Mouse (Mus musculus) Patski (cell line): ENCODE data around the gene Rptor. TPM values are rescaled to one million over a fixed set of nuclear protein-coding genes. Genes with fewer than 3 reads are reported as not detected.

Source experiments
- ATAC-seq: fragments of 100-300 bp; one replicate; pipeline ENCODE4 v1.8.0; 2021
- CTCF ChIA-PET: fragments of 350-600 bp; sonication (Branson Sonifier 250); formaldehyde crosslinking; loops from one replicate; lab custom pipeline; 2022; ENCODE audit warnings: inconsistent platforms; lab: Charles Lee
- POLR2A ChIA-PET: fragments of 350-600 bp; sonication (Branson Sonifier 250); formaldehyde crosslinking; loops from one replicate; lab custom pipeline; 2022; ENCODE audit warnings: antibody characterized with exemption, inconsistent platforms; lab: Charles Lee
- DNase-seq: peaks from one replicate; pipeline ENCODE4 v3.0.0-alpha.2; 2011; ENCODE audit warnings: low read depth, low spot score
- H3K27me3 ChIP-seq: fragments of 371-371 bp; one replicate; pipeline ENCODE4 v1.5.1; 2021
- CTCF ChIP-seq: fragments of 100-300 bp; IDR thresholded peaks from one replicate; pipeline ENCODE4 v1.5.1; 2021
- in situ Hi-C: fragments of 300-500 bp; cut with MboI; formaldehyde crosslinking; loops from 3 replicates; pipeline ENCODE4 v1.11.1; 2018; ENCODE audit warnings: low pct_unique_long_range_greater_than_20kb, mixed read lengths
- polyA plus RNA-seq: library from polyadenylated mRNA; unstranded; gene quantifications from one replicate; pipeline ENCODE4 v1.2.3, GENCODE M21; 2021

The Rptor gene
- polyA plus RNA-seq, 1 experiment from 2014 or later: 27.9 TPM

DNA sequence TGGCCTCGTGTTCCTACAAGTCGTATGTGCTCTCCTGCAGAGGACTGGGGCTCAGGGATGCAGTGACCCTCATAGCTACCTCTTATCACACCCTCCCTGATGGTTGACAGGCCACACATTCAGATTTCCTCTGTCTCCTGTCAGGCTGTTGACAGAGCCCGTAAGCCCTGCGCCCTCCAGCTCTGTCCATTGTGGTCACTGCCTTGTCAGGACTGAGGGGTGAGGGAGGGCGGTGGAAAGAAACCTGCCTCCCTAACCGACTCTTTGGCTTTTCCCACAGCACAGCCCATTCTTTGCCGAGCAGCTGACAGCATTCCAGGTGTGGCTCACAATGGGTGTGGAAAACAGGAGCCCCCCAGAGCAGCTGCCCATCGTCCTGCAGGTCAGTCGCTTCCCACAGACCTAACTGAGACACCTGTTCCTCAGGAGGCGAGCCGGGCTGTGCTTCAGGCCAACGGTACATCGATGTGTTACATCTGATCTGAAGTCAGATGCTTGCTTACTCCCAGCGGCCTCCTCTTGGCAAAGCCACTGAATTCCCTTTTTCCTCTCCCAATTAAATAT is 214.2 kb downstream of the Rptor start:
- in situ Hi-C loops: no loop called here
- no peak for TF ChIP-seq CTCF
- ATAC-seq: no peak
- POLR2A ChIA-PET: no interaction called here
- H3K27me3 ChIP-seq: no peaks in the 10 kb centered on the region
- DNase-seq: no peak
- CTCF ChIA-PET: no interaction called here

DNA sequence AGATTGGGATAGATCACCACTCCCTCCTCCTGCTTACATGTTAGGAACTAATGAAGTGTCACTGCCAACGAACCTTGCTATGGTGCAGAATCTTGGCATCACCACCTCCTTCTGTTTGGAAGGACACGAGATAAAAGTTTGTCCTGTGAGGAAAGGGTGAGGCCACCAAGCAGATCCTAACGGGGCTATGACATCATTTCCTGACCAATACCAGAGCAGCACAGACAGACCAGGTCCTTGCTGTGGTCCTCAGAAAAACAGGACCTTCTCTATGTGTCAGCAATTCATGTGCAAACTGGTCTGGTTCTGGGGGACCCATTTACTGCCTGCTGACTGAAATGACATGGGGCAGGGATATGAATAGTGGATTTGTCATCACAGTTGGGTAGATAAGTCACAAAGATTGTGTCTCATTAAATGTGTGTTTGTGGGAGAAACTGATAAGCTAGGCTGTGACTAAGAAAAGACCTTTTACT is 214.7 kb downstream of the Rptor start:
- ChIA-PET CTCF (no interaction called here), POLR2A (no interaction called here)
- in situ Hi-C loops: no loop called here
- DNase-seq: no peak
- H3K27me3 ChIP-seq: no peaks in the 10 kb centered on the region
- no peak for TF ChIP-seq CTCF
- ATAC-seq: no peak

DNA sequence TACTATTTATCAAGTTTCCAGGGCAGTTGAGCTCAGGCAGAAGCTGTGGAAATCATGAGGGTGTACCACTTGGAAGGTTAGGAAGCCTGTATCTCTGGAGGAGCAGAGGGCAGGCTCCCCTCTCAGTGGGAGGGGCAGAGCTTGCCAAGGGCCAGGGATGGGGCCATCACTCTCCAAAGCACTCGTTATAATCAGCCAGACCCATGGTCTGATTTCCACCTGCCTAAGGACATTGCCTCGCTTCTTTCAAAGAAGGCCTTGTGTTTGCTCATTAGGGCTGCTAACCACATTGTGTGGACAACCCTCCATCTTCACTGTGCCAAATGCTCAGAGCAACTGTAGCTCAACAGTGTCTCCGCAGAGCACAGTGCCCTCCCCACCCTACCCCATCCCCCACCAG is 215.2 kb downstream of the Rptor start:
- TF ChIP-seq CTCF: no peak
- ATAC-seq (no peak), DNase-seq (no peak)
- in situ Hi-C loops: no loop called here
- ChIA-PET POLR2A (no interaction called here), CTCF (no interaction called here)
- H3K27me3 ChIP-seq: no peaks in the 10 kb centered on the region

DNA sequence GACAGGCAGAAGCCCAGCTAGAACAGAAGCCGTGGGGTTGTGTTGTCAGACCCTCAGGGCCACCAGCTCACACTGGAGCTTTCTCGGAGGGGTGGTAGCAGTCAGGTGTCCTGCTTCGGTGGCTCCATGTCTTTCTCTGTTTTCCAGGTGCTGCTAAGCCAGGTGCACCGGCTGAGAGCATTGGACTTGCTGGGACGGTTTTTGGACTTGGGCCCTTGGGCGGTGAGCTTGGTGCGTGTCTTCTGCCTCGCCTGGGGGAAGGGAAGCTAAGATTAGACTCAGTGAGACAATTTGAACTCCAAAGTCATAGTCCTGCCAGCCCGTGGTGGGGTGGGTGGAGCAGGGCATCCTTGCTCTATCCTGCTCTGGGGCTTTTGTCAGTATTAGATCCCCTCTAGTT is 218.8 kb downstream of the Rptor start:
- CTCF ChIA-PET: no interaction called here
- DNase-seq (no peak), ATAC-seq (no peak)
- POLR2A ChIA-PET: no interaction called here
- H3K27me3 ChIP-seq: no peaks in the 10 kb centered on the region
- in situ Hi-C loops: no loop called here
- TF ChIP-seq CTCF: no peak

DNA sequence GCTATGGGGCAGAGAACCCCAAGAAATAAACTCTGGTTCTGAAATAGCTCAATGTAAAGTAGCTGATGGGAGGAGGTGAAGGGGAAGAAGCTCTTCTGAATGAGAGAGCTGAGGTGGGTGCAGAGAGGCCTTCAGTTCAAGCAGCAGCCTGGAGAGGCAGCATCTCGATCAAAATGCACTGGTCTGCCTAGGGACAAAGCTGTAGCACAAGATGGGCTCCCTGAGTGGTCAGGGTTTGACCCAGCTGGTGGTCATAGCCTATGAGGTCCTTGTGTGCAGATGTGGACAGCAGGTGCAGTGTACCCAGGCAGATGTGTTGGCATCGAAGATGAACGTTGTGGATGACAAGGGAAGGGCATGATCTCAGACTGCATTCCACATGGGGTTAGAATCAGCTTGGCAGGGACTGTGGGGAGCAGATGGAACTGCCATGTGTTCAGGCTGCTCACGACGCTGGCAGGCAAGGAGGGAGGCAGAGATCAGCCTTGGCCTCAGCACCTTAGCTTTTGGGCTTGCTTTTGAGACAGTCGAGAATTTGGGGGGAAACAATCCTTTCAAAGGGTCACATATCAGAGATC is 221.5 kb downstream of the Rptor start:
- CTCF ChIA-PET: no interaction called here

DNA sequence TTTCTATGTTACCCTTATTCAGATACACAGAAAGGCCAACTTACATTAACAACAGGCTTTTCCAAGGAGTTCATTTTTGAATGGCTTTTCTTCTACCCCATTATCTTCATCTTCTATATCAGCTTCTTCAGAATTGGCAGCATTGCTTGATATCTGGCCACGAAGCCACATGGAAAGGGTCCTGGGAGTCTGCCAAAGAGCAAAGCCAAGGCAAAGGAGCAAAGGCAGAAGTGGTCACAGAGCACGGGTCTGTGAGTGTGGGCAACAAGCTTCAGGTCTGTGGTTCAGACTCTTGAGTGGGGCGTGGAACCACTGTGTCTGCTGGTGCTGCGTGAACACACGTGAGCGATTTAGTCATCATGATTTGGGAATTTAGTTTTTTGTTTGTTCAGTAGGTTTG is 223.1 kb downstream of the Rptor start:
- in situ Hi-C loops: no loop called here
- DNase-seq (peak; percentile 27), ATAC-seq (peak; percentile 46)
- H3K27me3 ChIP-seq: no peaks in the 10 kb centered on the region
- CTCF ChIA-PET: interaction anchor here (0.9 kb wide), 1 partner anchor 25 kb away, joined by 3 read pairs; no protein-coding TSS in a partner anchor
- TF ChIP-seq CTCF: no peak
- POLR2A ChIA-PET: no interaction called here

More for the DNA sequence above, 221.5 kb downstream of the Rptor start:
- POLR2A ChIA-PET: no interaction called here
- no peaks in the 10 kb centered on the region for H3K27me3 ChIP-seq
- DNase-seq: no peak
- no peak for TF ChIP-seq CTCF
- ATAC-seq: no peak
- in situ Hi-C loops: no loop called here

DNA sequence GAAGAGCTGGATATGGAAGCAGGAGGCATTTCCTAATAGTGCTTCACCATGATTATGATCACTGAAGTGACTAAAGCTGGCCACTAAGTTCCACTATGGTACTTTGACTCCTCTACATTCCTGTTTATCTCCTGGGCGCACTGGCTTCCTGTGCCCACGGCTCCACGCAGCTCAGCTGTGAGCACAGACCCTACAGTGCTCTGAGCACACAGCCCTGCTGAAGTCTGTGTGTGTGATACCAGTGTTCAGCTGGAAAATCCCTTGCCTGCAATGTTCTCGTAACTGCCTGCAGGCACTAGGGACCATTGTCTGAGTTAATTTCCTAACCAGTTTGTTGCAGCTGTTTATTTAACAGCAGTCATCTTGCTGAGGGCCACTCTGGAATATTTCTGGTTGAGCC is 223.5 kb downstream of the Rptor start:
- in situ Hi-C loops: no loop called here
- ChIA-PET CTCF (interaction anchor here (0.9 kb wide), 1 partner anchor 24 kb away, joined by 3 read pairs; no protein-coding TSS in a partner anchor), POLR2A (no interaction called here)
- no peaks in the 10 kb centered on the region for H3K27me3 ChIP-seq
- TF ChIP-seq CTCF: no peak
- peak; percentile 70 for ATAC-seq
- DNase-seq: peak; percentile 34

DNA sequence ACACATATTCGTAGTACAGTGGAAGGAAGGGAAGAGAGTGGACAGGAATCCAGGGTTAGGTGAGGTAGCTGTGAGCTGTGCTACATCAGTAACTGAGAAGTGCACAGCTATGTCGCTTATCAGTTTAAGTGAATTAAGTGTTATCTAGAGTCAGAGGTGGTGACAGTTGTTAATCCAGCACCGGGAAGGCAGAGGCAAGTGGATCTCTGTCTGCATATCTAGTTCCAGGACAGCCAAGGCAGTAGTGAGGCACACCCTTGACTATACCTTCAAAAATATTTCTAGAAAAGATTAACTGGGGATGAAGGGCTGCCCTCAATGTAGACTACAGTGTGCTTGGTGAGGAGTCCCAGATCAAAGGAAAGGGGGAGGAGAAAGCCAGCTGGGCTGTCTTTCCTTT is 226.4 kb downstream of the Rptor start:
- ChIA-PET CTCF (interaction anchor here (1.0 kb wide), 1 partner anchor 10 kb away, joined by 3 read pairs; no protein-coding TSS in a partner anchor), POLR2A (interaction anchor here (1.0 kb wide), 1 partner anchor 13 kb away, joined by 3 read pairs; no protein-coding TSS in a partner anchor)
- no peak for TF ChIP-seq CTCF
- no peaks in the 10 kb centered on the region for H3K27me3 ChIP-seq
- no peak for DNase-seq
- in situ Hi-C loops: no loop called here
- ATAC-seq: no peak

DNA sequence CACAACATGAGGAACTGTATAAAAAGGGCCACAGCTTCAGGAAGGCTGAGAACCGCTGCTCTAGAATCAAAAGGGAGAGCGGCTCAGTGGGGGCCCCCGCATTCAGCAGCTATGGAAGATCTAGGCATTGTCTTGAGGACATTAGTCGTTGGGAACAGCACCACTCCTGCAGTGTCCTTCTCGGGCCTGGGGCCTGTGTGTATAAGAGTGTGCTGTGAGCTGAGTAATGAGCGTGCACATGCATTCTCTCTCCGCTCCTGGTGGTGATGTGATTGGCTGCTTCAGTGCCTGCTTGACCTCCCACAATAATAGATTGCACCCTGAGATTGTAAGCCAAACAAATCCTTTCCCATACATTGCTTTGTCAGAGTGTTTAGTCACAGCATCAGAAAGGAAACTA is 229.0 kb downstream of the Rptor start:
- ATAC-seq (no peak), DNase-seq (no peak)
- H3K27me3 ChIP-seq: no peaks in the 10 kb centered on the region
- POLR2A ChIA-PET: interaction anchor here (1.2 kb wide), 1 partner anchor 11 kb away, joined by 3 read pairs; no protein-coding TSS in a partner anchor
- in situ Hi-C loops: no loop called here
- no peak for TF ChIP-seq CTCF
- CTCF ChIA-PET: no interaction called here

DNA sequence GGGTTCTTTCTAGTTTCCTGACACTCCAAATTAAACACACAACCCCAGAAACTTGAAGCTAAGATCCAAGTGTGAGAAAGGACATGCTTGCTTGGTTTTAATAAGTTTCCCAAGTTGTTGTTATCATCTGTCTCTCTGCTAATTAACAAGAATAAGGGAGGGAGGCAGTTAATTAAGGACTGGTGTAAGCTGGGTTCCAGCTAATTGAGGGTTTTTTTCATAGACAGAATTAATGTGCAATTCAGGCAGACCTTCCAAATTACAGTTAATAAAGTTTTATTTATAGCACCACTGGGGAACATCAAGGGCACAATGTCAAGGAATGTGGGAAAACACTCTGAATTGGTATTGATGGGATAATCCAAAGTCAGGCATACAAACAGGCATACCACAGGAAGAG is 230.6 kb downstream of the Rptor start:
- no peaks in the 10 kb centered on the region for H3K27me3 ChIP-seq
- in situ Hi-C loops: no loop called here
- ChIA-PET CTCF (no interaction called here), POLR2A (interaction anchor here (0.7 to 1.4 kb wide), 2 partner anchors 24 to 32 kb away, joined by 3 to 4 read pairs; no protein-coding TSS in a partner anchor)
- no peak for ATAC-seq
- no peak for TF ChIP-seq CTCF
- no peak for DNase-seq
